Mouse (Mus musculus) heart, embryonic 15.5 days (tissue): ENCODE data around the gene Chaf1a. TPM values are rescaled to one million over a fixed set of nuclear protein-coding genes. Genes with fewer than 3 reads are reported as not detected.
"Not testable (repeated sequence)": the region's sequence is repeated elsewhere in the genome, so short reads cannot be mapped to it uniquely, and the experiment has no call there.

Experiments used
- ATAC-seq: fragments of 200-750 bp; cut with Nextera tagmentation; replicated peaks from 2 replicates; pipeline ENCODE4 v1.8.0; 2017; ENCODE audit warnings: low read depth, moderate TSS enrichment; ENCODE audit not compliant: insufficient number of reproducible peaks, insufficient read depth, low FRiP score
- H3K27ac ChIP-seq: fragments of 300-500 bp; sonication (generic); 2 replicates; pipeline ENCODE4 v1.5.1; 2015; ENCODE audit warnings: mild to moderate bottlenecking, inconsistent platforms
- H3K27me3 ChIP-seq: fragments of 300-500 bp; sonication (generic); 2 replicates; pipeline ENCODE4 v1.6.1; 2015; ENCODE audit warnings: inconsistent platforms
- H3K36me3 ChIP-seq: fragments of 300-500 bp; sonication (generic); 2 replicates; pipeline ENCODE4 v1.6.1; 2015; ENCODE audit warnings: mild to moderate bottlenecking, inconsistent platforms
- H3K4me1 ChIP-seq: fragments of 300-500 bp; sonication (generic); replicated peaks from 2 replicates; pipeline ENCODE4 v1.6.1; 2015; ENCODE audit warnings: inconsistent platforms
- H3K4me2 ChIP-seq: fragments of 300-500 bp; sonication (generic); 2 replicates; pipeline ENCODE4 v1.6.1; 2015; ENCODE audit warnings: inconsistent platforms, mild to moderate bottlenecking, moderate library complexity
- H3K4me3 ChIP-seq: fragments of 300-500 bp; sonication (generic); 2 replicates; pipeline ENCODE4 v1.5.1; 2015; ENCODE audit warnings: mild to moderate bottlenecking, inconsistent platforms
- H3K9ac ChIP-seq: fragments of 300-500 bp; sonication (generic); 2 replicates; pipeline ENCODE4 v1.6.1; 2015; ENCODE audit warnings: mild to moderate bottlenecking, inconsistent platforms
- H3K9me3 ChIP-seq: fragments of 300-500 bp; sonication (generic); replicated peaks from 2 replicates; pipeline ENCODE4 v1.6.1; 2016; ENCODE audit warnings: inconsistent platforms
- WGBS: fragments of 180-500 bp; shearing (Covaris S2); methylation state at CpG from one replicate; pipeline ENCODE4 v1.1.7; 2015; ENCODE audit warnings: mixed read lengths; 5-methylcytosine and 5-hydroxymethylcytosine counted together
- polyA plus RNA-seq: library from polyadenylated mRNA; unstranded; fragments of >200 nt; fragmentation: Nextera tagmentation; extraction: Ambion mirVana; gene quantifications from 2 replicates; pipeline ENCODE4 v1.2.1, GENCODE M21; 2015

The Chaf1a gene
- polyA plus RNA-seq, 1 experiment from 2014 or later, result 10.1 TPM

- Histone ChIP-seq H3K36me3 (peaks cover 15% of the 10 kb centered on the region; the same call in 1 of the 2 replicates), H3K4me2 (peak overlapping the region; percentile 92), H3K9ac (peak overlapping the region; percentile 90), H3K4me3 (peak overlapping the region; percentile 91), H3K9me3 (no peaks in the 10 kb centered on the region), H3K27ac (peak overlapping the region; percentile 73), H3K4me1 (peaks cover 18% of the 10 kb centered on the region), H3K27me3 (no peaks in the 10 kb centered on the region)
- WGBS, result 1% methylated on average over 12 of the region's 12 CpGs
- no peak for ATAC-seq
These were observed 571 bp downstream of the Chaf1a start for GRCm38 (mm10) chr17:56040857-56041163.

- 87% methylated on average over 5 of the region's 5 CpGs for WGBS
- Histone ChIP-seq H3K4me2 (no peak overlapping the region), H3K27me3 (no peaks in the 10 kb centered on the region), H3K27ac (no peak overlapping the region), H3K9me3 (no peaks in the 10 kb centered on the region), H3K36me3 (peaks cover 32% of the 10 kb centered on the region; the same call in 1 of the 2 replicates), H3K4me1 (0 out of 2 replicates have a peak, but pooled peaks cover 1% of the 10 kb centered on the region), H3K9ac (no peak overlapping the region), H3K4me3 (no peak overlapping the region)
- no peak for ATAC-seq
These were observed 11.1 kb downstream of the Chaf1a start for GRCm38 (mm10) chr17:56051369-56051768.

- no peaks in the 10 kb centered on the region for H3K27me3 ChIP-seq
- ATAC-seq, result no peak
- H3K27ac ChIP-seq, result no peak overlapping the region
- H3K4me3 ChIP-seq, result no peak overlapping the region
- H3K36me3 ChIP-seq, result peaks cover 29% of the 10 kb centered on the region
- H3K4me1 ChIP-seq, result 0 out of 2 replicates have a peak, but pooled peaks cover 2% of the 10 kb centered on the region
- H3K9ac ChIP-seq, result no peak overlapping the region
- no peaks in the 10 kb centered on the region for H3K9me3 ChIP-seq
- no peak overlapping the region for H3K4me2 ChIP-seq
These were observed 14.7 kb downstream of the Chaf1a start for GRCm38 (mm10) chr17:56054938-56055337.

GRCm38 (mm10) chr17:56055945-56056678 lies 15.9 kb downstream of the Chaf1a start:
- Histone ChIP-seq H3K9ac (no peak overlapping the region), H3K36me3 (peaks cover 38% of the 10 kb centered on the region)
- WGBS, result 50% methylated on average over 4 of the region's 4 CpGs

GRCm38 (mm10) chr17:56057381-56058120 lies 17.3 kb downstream of the Chaf1a start:
- WGBS, result 83% methylated on average over 11 of the region's 11 CpGs
- H3K36me3 ChIP-seq, result peaks cover 46% of the 10 kb centered on the region

More at GRCm38 (mm10) chr17:56055945-56056678, 15.9 kb downstream of the Chaf1a start:
- Histone ChIP-seq H3K27me3 (no peaks in the 10 kb centered on the region), H3K4me3 (no peak overlapping the region), H3K4me1 (0 out of 2 replicates have a peak, but pooled peaks cover 2% of the 10 kb centered on the region), H3K27ac (no peak overlapping the region), H3K4me2 (no peak overlapping the region), H3K9me3 (no peaks in the 10 kb centered on the region)
- ATAC-seq, result no peak

GRCm38 (mm10) chr17:56062081-56062480 lies 21.8 kb downstream of the Chaf1a start:
- no peak overlapping the region for H3K9ac ChIP-seq
- 92% methylated on average over 7 of the region's 7 CpGs for WGBS
- no peak for ATAC-seq

More at GRCm38 (mm10) chr17:56057381-56058120, 17.3 kb downstream of the Chaf1a start:
- Histone ChIP-seq H3K9me3 (no peaks in the 10 kb centered on the region), H3K9ac (no peak overlapping the region), H3K27ac (no peak overlapping the region), H3K4me2 (no peak overlapping the region), H3K27me3 (no peaks in the 10 kb centered on the region), H3K4me1 (0 out of 2 replicates have a peak, but pooled peaks cover 2% of the 10 kb centered on the region), H3K4me3 (no peak overlapping the region)
- ATAC-seq, result no peak

GRCm38 (mm10) chr17:56065715-56066114 lies 25.5 kb downstream of the Chaf1a start:
- not testable (repeated sequence) for H3K4me3 ChIP-seq, H3K9me3 ChIP-seq, H3K4me1 ChIP-seq, H3K4me2 ChIP-seq, H3K27me3 ChIP-seq, ATAC-seq, H3K9ac ChIP-seq, H3K27ac ChIP-seq
- peaks cover 97% of the 10 kb centered on the region for H3K36me3 ChIP-seq
- WGBS, result 77% methylated on average over 6 of the region's 6 CpGs

More at GRCm38 (mm10) chr17:56062081-56062480, 21.8 kb downstream of the Chaf1a start:
- no peaks in the 10 kb centered on the region for H3K27me3 ChIP-seq
- no peaks in the 10 kb centered on the region for H3K4me1 ChIP-seq
- no peak overlapping the region for H3K4me3 ChIP-seq
- H3K9me3 ChIP-seq, result no peaks in the 10 kb centered on the region
- no peak overlapping the region for H3K4me2 ChIP-seq
- peaks cover 89% of the 10 kb centered on the region for H3K36me3 ChIP-seq
- H3K27ac ChIP-seq, result no peak overlapping the region

- H3K4me1 ChIP-seq, result no peaks in the 10 kb centered on the region
- H3K27ac ChIP-seq, result no peak overlapping the region
- no peak overlapping the region for H3K9ac ChIP-seq
- no peak overlapping the region for H3K4me3 ChIP-seq
- H3K4me2 ChIP-seq, result no peak overlapping the region
- ATAC-seq, result no peak
- peaks cover 97% of the 10 kb centered on the region for H3K36me3 ChIP-seq
- no peaks in the 10 kb centered on the region for H3K9me3 ChIP-seq
- no peaks in the 10 kb centered on the region for H3K27me3 ChIP-seq
These were observed 26.2 kb downstream of the Chaf1a start for GRCm38 (mm10) chr17:56066451-56066850.

- 96% methylated on average over 14 of the region's 14 CpGs for WGBS
- ATAC-seq, result no peak
- H3K4me3 ChIP-seq, result no peak overlapping the region
- H3K27ac ChIP-seq, result no peak overlapping the region
- H3K9ac ChIP-seq, result no peak overlapping the region
- no peaks in the 10 kb centered on the region for H3K27me3 ChIP-seq
- H3K4me2 ChIP-seq, result no peak overlapping the region
- no peaks in the 10 kb centered on the region for H3K9me3 ChIP-seq
- H3K36me3 ChIP-seq, result peaks cover 89% of the 10 kb centered on the region
- peaks cover 6% of the 10 kb centered on the region for H3K4me1 ChIP-seq
These were observed 28.8 kb downstream of the Chaf1a start for GRCm38 (mm10) chr17:56069066-56069465.

- no peaks in the 10 kb centered on the region for H3K9me3 ChIP-seq
- H3K4me1 ChIP-seq, result peaks cover 15% of the 10 kb centered on the region
- ATAC-seq, result no peak
- peaks cover 70% of the 10 kb centered on the region for H3K36me3 ChIP-seq
- H3K27ac ChIP-seq, result no peak overlapping the region
- no peaks in the 10 kb centered on the region for H3K27me3 ChIP-seq
- H3K4me3 ChIP-seq, result no peak overlapping the region
- H3K9ac ChIP-seq, result no peak overlapping the region
- H3K4me2 ChIP-seq, result no peak overlapping the region
These were observed 30.9 kb downstream of the Chaf1a start for GRCm38 (mm10) chr17:56071126-56071525.

GRCm38 (mm10) chr17:56072243-56072642 lies 32.0 kb downstream of the Chaf1a start:
- H3K9ac ChIP-seq, result no peak overlapping the region
- H3K27me3 ChIP-seq, result no peaks in the 10 kb centered on the region
- H3K27ac ChIP-seq, result no peak overlapping the region
- H3K4me1 ChIP-seq, result peaks cover 15% of the 10 kb centered on the region
- ATAC-seq, result no peak
- peaks cover 59% of the 10 kb centered on the region for H3K36me3 ChIP-seq
- H3K9me3 ChIP-seq, result no peaks in the 10 kb centered on the region
- H3K4me3 ChIP-seq, result no peak overlapping the region
- 84% methylated on average over 5 of the region's 5 CpGs for WGBS
- no peak overlapping the region for H3K4me2 ChIP-seq
